Mouse (Mus musculus) testis, adult 2 months (tissue): ENCODE data around the gene Zfp281. TPM values are rescaled to one million over a fixed set of nuclear protein-coding genes. Genes with fewer than 3 reads are reported as not detected.

Source experiments
- H3K27ac ChIP-seq: fragments of 200-500 bp; 2 replicates; pipeline ENCODE4 v1.5.1; 2012; ENCODE audit warnings: low read depth, low read length; ENCODE audit not compliant: control insufficient read depth, insufficient read depth
- H3K27me3 ChIP-seq: fragments of 200-500 bp; 2 replicates; pipeline ENCODE4 v1.6.1; 2012; ENCODE audit warnings: mild to moderate bottlenecking, low read length, moderate library complexity; ENCODE audit not compliant: control insufficient read depth, insufficient read depth
- H3K36me3 ChIP-seq: fragments of 200-500 bp; 2 replicates; pipeline ENCODE4 v1.6.1; 2012; ENCODE audit warnings: mild to moderate bottlenecking, low read length; ENCODE audit not compliant: control insufficient read depth, insufficient read depth
- H3K4me1 ChIP-seq: fragments of 200-500 bp; 2 replicates; pipeline ENCODE4 v1.6.1; 2012; ENCODE audit warnings: low read length; ENCODE audit not compliant: control insufficient read depth, insufficient read depth
- H3K4me3 ChIP-seq: fragments of 200-500 bp; 2 replicates; pipeline ENCODE4 v1.5.1; 2012; ENCODE audit warnings: low read depth, mild to moderate bottlenecking, low read length, moderate library complexity, mixed read lengths; ENCODE audit not compliant: control insufficient read depth
- CTCF ChIP-seq: fragments of 200-500 bp; IDR thresholded peaks from 2 replicates; pipeline ENCODE4 v1.5.1; 2012; ENCODE audit warnings: low read depth, mild to moderate bottlenecking, inconsistent platforms, low read length, moderate library complexity; ENCODE audit not compliant: control insufficient read depth, insufficient read depth, insufficient replicate concordance
- POLR2A ChIP-seq: fragments of 200-500 bp; IDR thresholded peaks from 2 replicates; pipeline ENCODE4 v1.6.1; 2012; ENCODE audit warnings: low read depth, mild to moderate bottlenecking, inconsistent platforms, low read length, moderate library complexity; ENCODE audit not compliant: control insufficient read depth
- polyA plus RNA-seq: library from polyadenylated mRNA; depleted of rRNA; stranded (reverse); fragments of >200 nt; gene quantifications from 2 replicates; pipeline ENCODE4 v1.2.3, GENCODE M21; 2012

Zfp281 gene
- polyA plus RNA-seq, 1 experiment: 2.3 TPM

GRCm38 (mm10) chr1:136592741-136593140 is 32.0 kb upstream of the Zfp281 start:
- H3K36me3 ChIP-seq: no peaks in the 10 kb centered on the region
- no peaks in the 10 kb centered on the region for H3K27me3 ChIP-seq
- H3K4me1 ChIP-seq: peaks cover 6% of the 10 kb centered on the region
- TF ChIP-seq CTCF (no peak), POLR2A (no peak)
- H3K27ac ChIP-seq: no peak overlapping the region
- H3K4me3 ChIP-seq: no peak overlapping the region

GRCm38 (mm10) chr1:136594235-136594850 is 30.4 kb upstream of the Zfp281 start:
- H3K27me3 ChIP-seq: no peaks in the 10 kb centered on the region
- no peak overlapping the region for H3K4me3 ChIP-seq
- no peaks in the 10 kb centered on the region for H3K36me3 ChIP-seq
- H3K27ac ChIP-seq: no peak overlapping the region
- no peaks in the 10 kb centered on the region for H3K4me1 ChIP-seq
- TF ChIP-seq CTCF (no peak), POLR2A (no peak)

- Histone ChIP-seq H3K4me3 (no peak overlapping the region), H3K36me3 (no peaks in the 10 kb centered on the region), H3K27me3 (no peaks in the 10 kb centered on the region), H3K27ac (no peak overlapping the region), H3K4me1 (no peaks in the 10 kb centered on the region)
- TF ChIP-seq CTCF (no peak), POLR2A (no peak)
These were observed 27.9 kb upstream of the Zfp281 start for GRCm38 (mm10) chr1:136596821-136597220.

DNA sequence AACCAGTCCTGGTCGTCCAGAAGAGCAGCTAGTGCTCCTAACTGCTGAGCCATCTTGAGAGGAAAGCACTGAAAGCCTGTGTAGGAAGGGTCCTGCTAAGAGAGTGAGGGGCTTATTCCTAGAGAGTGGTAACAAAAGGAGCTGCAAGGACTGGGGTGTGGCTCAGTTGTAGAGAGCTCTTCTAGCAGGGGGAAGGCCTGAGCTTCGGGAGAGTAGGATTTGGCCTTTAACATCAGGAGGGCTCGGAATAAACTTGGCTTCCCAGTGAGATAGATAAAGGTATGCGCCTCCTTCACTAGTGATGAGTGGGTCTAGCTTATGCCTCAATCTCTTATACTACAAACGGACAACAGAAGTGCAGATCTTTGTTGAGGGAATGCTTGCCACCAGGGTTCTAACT is 26.4 kb upstream of the Zfp281 start:
- Histone ChIP-seq H3K27ac (no peak overlapping the region), H3K27me3 (no peaks in the 10 kb centered on the region), H3K36me3 (no peaks in the 10 kb centered on the region), H3K4me1 (no peaks in the 10 kb centered on the region), H3K4me3 (no peak overlapping the region)
- no peak for TF ChIP-seq CTCF
- TF ChIP-seq POLR2A: no peak

GRCm38 (mm10) chr1:136600067-136600466 is 24.6 kb upstream of the Zfp281 start:
- no peak overlapping the region for H3K27ac ChIP-seq
- H3K27me3 ChIP-seq: no peaks in the 10 kb centered on the region
- no peak overlapping the region for H3K4me3 ChIP-seq
- H3K36me3 ChIP-seq: no peaks in the 10 kb centered on the region
- TF ChIP-seq POLR2A (no peak), CTCF (no peak)
- no peaks in the 10 kb centered on the region for H3K4me1 ChIP-seq

- peaks cover 1% of the 10 kb centered on the region; the same call in 1 of the 2 replicates for H3K4me1 ChIP-seq
- H3K4me3 ChIP-seq: no peak overlapping the region
- no peaks in the 10 kb centered on the region for H3K36me3 ChIP-seq
- H3K27me3 ChIP-seq: no peaks in the 10 kb centered on the region
- H3K27ac ChIP-seq: no peak overlapping the region
- TF ChIP-seq CTCF (no peak), POLR2A (no peak)
These were observed 23.9 kb upstream of the Zfp281 start for GRCm38 (mm10) chr1:136600647-136601345.

GRCm38 (mm10) chr1:136601346-136601888 is 23.3 kb upstream of the Zfp281 start:
- Histone ChIP-seq H3K27ac (no peak overlapping the region), H3K4me3 (no peak overlapping the region; the same call in 1 of the 2 replicates)
- TF ChIP-seq CTCF (no peak), POLR2A (no peak)

More at GRCm38 (mm10) chr1:136601346-136601888, 23.3 kb upstream of the Zfp281 start:
- Histone ChIP-seq H3K4me1 (peaks cover 3% of the 10 kb centered on the region; the same call in 1 of the 2 replicates), H3K36me3 (no peaks in the 10 kb centered on the region), H3K27me3 (no peaks in the 10 kb centered on the region)
